Mouse (Mus musculus) thymus, postnatal 10 days (tissue): ENCODE results near the gene Jsrp1.

ENCODE experiments used
- DNase-seq, 2 experiments: peaks; one replicate each; pipeline ENCODE4 v3.0.0; 2021; ENCODE audit warnings: low spot score in 2 of 2

The Jsrp1 gene

DNA sequence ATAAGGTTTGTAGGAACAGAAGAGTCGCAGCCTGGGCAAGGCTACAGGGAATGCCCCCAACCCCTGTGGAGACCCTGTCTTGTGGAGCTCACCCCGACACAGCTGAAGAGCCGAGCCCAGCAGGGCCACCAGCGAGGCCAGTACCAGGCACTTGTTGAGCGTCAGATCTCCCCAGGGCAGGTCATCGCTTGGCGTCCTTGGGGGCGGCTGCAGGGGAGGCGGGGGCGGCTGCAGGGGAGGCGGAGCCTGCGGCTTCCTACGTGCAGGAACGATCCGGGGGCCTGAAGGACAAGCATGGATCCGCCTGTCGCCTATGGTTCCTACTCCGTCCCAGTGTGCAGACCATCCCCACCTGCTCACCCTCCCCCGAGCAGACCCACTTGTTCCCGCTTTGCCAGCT is 3.2 kb downstream of the Jsrp1 start:
- no peak for DNase-seq

DNA sequence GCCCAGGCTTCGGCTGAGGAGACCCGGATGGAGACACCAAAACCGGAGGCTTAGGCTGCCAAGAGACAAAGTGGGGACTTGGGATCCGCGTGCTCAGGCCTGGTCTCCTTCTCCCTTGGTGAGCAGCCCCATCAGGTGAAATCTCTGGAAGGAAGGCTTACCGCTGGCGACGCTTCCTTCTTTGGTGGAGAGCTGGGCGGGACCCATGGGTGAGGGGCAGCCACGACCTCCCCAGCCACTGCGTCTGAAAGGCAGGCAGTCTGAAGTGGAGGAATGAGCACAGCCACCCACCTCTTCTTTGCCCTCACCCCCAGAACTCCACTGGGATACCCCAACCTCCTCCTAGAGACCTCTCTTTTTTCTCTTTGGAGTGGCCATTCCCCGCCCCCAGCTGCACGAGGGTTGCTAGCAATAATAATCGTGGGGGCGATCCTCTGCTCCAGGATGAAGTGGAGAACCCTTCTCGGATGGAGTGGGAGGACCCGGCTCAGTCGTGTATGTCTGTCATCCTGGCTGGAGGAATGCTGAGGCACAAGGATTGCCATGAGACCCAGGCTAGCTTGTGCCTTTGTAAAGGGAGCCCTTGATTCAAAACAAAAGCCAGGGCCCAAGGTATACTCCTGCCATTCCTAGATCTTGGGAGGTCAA is 4.2 kb downstream of the Jsrp1 start:
- no peak for DNase-seq

DNA sequence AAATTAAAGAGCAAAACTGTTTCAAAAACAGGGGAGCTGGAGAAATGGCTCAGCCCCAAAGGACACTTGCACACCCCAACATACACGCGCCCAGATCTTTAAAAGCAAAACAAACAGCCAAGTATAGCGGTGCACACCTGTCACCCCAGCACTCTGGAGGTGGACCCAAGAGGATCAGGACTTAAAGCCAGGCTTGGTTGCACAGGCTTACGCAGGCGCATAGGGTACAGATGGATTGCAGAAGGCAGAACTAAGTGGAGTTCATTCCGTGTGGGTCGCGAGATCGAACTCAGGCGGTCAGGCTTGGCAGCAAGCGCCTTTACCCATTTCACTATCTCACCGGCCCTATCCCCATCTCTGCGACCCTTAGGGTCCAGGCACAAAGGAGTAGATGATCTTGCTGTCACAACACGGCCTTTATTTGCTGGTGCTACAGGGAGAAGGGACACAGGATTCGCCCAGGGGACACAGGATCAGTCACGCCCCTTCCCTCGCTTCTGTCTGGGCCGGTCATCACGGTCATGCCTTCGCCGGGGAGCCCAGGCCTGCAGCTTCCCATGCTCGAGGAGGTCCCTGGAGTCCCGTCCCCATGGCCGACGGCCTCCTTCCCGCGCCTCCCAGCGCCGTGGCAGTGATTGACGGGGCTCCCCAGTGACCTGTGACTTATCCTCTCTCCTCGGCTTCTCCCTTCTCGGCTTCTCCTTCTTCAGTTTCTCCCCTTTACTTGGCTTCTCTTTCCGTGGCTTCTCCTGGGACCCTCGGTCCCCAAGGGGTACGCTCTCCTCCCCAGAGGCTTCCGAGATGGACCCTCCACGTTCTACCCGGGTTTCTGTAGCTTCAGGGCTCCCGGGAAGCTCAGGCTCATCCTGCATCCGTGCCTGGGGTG is 5.0 kb downstream of the Jsrp1 start:
- no peak for DNase-seq

DNA sequence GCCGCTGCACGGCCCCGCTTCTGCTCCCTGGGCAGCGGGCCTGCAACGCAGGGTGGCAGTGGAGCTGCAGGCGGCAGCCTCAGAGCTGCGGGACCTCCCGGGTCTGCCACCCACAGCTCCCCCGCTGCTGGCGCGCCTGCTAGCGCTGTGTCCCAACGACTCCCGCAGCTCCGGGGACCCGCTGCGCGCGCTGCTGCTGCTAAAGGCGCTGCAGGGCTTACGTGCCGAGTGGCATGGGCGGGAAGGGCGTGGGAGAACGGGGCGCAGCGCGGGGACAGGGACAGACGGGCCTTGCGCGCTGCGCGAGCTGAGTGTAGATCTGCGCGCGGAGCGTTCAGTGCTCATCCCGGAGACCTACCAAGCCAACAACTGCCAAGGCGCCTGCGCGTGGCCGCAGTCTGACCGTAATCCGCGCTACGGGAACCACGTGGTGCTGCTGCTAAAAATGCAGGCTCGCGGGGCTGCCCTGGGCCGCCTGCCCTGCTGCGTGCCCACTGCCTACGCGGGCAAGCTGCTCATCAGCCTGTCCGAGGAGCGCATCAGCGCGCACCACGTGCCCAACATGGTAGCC is 6.2 kb downstream of the Jsrp1 start:
- DNase-seq: peak in 1 of 2 experiments; percentile 4

DNA sequence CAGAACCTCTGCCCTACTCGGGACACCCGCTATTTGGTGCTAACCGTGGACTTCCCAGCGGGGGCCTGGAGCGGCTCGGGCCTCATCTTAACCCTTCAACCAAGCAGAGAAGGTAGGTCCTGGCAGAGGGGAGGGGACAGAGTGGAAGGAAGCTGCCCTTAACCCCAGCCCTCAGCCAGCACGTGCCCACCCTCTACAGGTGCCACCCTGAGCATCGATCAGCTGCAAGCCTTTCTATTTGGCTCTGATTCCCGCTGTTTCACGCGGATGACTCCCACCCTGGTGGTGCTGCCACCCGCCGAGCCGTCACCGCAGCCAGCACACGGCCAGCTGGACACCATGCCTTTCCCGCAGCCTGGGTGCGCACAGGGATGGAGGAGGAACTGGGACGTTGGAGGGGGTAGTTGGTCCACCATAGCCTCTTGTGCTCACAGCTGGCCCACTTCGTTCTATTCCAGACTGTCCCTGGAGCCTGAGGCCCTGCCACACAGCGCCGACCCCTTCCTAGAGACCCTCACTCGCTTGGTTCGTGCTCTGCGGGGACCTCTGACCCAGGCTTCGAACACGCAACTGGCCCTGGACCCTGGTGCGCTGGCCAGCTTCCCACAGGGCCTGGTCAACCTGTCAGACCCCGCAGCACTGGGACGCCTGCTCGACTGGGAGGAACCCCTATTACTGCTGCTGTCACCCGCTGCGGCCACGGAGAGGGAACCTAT is 6.8 kb downstream of the Jsrp1 start:
- no peak for DNase-seq

DNA sequence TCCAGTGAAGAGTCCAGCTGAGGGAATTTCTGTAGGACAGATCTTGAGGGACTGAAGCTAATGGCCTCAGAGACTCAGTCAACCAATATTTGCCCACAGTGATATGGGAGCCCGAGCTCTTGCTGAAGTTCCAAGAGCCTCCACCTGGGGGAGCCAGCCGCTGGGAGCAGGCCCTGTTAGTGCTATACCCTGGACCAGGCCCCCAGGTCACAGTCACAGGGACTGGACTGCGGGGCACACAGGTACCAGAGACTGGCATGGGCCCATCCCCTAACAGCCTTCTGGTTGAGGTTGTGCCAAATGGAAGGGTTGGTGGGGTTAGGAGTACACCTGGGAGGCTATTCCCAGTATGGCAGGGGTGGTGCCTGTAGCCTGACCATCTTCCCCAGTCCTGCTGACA is 7.4 kb downstream of the Jsrp1 start:
- DNase-seq: peak; percentile 46 to 77

DNA sequence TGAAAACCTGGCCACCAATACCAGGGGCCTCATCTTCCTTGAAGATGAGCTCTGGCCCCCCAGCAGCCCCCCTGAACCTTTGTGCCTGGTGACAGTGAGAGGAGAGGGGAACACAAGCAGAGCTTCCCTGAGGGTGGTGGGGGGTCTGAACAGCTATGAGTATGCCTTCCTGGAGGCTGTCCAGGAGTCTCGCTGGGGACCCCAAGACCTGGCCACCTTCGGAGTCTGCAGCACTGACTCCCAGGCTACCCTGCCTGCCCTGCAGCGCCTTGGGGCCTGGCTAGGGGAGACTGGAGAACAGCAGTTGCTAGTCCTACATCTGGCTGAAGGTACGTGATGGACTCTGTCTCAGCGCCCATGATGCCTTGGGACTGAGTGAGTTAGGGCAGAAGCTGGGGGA is 8.0 kb downstream of the Jsrp1 start:
- DNase-seq: no peak

DNA sequence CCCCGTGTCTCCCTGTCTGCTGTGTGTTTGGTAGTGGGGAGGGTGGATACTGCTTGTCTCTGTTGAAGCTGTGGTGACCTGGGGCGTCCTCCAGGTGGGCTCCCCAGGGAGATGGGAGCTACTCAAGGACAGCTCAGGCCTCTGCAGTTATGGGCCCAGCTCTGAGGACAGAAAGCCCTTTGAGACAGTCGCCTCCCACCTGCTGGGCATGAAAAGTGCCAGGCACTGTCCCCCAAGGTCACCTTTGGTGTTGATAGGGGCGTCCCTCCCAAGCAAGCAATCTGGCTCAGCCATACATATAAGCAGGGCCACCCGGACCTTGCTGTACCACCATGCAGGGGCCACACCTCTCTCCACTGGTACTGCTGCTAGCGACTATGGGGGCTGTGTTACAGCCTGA is 8.4 kb downstream of the Jsrp1 start, which contains the start of gene Amh:
Gene Amh, plus strand, starts transcription at position 328 of the 400 bp plus-strand sequence.
- no peak for DNase-seq

DNA sequence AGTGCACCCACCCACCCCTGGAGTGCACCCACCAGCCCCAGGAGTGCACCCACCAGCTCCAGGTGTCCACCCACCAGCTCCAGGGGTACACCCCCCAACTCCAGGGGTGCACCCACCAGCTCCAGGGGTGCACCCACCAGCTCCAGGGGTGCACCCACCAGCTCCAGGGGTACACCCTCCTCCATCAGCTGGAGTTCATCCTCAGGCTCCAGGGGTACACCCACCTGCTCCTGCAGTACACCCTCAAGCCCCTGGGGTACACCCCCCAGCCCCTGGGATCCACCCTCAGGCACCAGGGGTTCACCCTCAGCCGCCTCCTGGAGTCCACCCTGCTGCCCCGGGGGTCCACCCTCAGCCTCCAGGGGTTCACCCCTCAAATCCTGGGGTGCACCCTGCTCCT is 9.0 kb downstream of the Jsrp1 start:
- peak in 1 of 2 experiments; percentile 3 for DNase-seq

DNA sequence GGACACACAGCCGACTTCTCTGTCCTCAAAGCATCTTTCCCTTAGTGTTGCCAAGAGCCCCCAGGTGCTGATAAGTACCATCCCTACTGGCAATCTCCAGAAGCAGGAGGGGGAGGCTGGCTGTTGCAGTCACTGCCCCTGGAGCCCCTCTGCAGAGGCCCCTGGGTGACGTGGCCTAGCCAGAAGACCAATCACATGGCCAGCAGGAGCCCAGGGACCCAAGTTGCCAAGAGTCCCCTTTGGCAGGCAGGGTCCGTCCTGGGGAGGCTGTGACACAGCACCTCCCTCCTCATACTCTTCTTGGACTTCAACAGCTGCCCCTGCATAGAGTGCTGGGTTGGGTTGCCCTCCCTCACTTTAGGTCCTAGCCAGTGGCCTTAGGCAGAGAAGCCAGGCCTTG is 10.3 kb downstream of the Jsrp1 start:
- no peak for DNase-seq

DNA sequence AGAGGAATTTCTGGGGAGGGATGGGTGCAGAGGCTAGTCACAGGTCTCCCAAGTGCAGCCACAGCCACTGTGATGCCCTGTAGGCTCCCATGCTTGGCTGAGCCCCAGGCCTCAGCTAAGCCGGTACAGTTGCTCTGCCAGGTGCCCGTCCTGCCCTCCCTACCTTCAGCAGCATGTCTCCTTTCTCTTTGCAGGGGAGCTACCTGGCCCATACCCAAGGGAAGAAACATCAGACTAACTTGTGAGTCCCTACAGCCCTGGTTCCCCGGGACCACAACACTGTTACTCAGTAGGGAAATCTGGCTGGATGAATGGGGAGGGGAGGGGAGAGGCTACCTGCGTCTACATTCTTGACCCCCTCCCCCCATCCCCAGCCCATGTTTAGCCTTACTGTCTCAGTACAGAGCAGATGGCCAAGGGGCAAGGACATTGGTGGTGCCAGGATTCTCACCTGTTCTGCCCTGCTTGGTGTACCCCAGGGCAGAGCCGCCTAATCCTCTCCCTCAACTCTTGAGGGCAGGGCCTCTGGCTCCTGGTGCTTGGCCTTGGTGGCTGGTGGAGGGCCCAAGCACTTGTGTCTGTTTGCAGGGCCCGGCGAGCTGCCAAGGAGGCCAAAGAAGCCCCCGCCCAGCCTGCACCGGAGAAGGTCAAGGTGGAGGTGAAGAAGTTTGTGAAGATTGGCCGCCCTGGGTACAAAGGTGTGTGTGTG is 10.9 kb downstream of the Jsrp1 start:
- no peak for DNase-seq

DNA sequence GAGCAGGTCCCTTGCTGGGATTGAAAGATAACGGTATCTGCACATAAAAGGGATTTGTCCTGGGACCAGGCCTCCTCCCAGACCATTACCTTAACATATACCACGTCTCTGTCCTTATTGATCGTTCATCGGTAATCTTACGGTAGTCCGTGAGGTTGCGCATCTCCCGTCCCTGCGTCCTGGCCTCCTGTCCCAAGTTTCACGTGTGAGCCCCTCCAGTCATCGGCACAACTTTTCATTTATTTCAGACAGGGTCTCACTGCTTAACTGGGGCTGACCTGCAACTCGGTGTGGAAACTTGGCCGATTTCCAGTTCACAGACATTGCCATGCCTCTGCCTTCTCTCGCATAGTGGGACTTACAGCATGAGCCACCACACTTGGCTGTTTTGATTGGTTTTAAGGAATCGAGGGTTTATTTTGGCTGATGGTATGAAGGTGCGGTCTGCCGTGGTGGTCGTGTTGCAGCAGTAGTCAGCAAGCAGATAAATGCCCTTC is 14.2 kb downstream of the Jsrp1 start:
- no peak for DNase-seq

DNA sequence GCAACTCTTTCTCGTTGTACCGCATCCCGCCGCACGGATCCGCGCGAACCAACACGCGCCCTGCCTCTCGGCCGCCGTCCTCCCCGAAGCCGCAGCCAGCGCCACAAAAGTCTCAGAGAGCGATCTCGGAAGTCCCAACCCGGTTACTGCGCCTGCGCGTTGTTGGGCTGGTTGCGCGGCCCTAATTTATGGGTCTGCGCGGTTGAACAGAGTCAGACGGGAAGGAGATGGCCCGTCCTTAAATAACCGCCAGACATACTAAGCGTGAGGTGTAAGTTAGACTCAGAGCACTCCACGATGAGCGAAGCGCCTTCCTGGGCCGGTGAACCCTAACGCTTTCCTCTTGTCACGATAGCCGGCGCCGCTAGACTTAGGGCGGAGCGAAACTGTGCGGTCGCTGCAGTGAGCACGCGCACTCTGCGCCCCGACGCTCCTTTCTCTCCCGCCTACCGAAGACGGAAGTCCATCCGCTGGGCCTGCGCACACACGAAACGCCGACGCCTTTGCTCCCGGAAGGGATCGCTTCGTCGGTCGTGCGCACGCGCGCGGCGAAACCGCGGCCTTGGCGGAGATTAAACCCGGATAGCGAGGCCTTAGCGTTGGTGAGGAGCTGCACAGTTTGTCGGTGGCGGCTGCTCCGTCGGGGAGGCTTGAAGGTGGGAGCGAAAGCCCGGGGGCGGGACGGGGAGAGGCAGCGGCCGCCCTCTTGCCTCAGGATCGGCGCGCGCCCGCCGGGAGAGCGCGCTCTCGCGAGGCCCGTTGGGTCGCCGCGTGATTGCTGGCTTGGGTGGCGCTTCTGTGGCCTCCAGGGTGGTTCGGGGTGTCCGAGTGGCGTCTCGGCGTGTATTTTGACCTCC is 14.9 kb downstream of the Jsrp1 start, which contains the start of the genes Sf3a2 and Plekhj1:
Gene Sf3a2, plus strand, starts transcription at position 49 of the 857 bp plus-strand sequence.
Gene Plekhj1, minus strand, starts transcription at position 477 of the 857 bp plus-strand sequence.
- peak; percentile 93 to 97 for DNase-seq

DNA sequence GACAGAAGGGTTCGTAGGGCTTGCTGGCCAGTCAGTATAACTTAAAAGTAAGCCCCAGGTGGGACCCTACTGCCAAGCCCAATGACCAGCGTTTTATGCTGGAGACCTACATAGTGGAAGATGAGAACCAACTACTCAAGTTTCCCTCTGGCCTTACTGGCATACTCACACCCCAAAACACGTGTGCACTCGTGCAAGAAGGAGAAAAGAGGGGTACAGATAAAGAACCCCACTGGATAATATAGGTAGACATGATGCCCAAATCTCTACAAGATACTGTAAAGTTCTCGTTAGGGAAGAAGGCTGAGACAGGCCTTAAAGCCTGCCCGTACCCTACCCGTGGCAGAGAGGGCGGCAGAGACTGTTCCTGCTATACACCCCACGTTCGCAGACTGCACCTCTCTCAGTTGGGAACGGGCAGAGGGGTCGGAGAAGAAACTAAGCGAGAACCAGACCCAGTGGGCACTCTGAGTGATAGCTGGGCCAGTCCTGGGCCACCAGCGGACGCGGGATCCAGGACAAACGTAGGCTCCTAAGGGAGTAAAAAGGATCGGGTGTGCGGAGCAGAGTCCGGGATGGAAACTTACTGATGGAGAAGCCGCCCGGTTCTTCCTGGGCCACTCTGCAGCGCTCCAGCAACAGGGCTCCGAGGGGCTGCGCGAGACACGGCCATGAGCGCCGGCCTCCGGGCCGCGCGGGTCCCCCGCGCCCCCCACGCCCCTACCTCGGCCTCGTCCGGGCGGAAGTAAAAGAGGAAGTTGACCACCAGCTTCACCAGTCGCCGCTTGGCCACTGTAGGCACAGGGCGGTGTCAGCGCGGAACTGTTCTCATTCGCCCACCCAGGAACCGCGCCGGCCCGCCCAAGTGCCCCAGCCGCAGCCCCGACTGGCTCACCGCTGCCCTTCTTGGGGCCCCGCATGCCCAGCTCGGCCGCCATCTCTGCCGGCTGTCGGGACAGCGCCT is 15.8 kb downstream of the Jsrp1 start:
- peak in 1 of 2 experiments; percentile 26 for DNase-seq

DNA sequence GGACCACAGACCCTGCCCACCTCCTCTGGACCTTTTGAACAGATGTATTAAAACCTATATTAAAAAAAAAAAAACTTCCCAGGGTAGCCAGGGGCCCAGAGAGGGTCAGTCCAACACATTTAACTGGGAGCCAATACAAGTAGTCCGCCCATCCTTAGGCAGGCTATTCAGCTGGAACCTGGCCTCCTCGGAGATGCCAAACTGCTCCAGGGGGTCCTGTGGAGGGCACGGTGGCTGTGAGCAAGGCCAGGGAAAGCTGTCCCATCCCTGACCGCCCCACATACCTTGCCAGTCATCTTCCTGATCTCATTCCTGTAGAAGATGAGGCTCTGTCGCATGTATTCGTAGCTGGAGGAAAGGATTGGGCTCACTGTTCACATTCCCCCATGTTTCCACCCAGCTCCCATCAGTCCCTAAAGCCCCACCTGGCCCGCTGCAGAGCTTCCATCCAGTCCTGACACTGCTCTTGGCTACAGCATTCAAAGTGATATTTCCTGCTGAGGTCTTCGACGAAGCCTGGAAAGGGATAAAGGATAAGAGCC is 16.9 kb downstream of the Jsrp1 start:
- no peak for DNase-seq

DNA sequence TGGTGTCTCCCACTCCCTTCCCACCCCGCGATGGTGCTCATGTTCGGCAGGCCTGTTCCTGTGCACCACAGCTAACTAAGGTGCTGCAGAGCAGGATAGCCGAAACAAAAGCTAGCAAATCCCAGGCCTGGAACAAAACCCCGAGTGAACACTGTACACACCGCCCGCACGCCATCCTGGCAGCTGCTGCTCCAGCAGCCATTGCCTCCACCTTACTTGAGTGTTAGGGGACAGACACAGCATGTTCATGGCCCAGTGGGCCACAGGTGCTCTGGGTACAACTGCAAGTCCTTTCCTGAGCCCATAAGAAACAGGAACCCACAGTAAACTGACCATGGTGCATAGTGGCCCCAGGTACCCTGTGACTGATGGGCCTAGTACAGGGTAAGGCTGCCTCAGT is 18.5 kb downstream of the Jsrp1 start:
- no peak for DNase-seq

DNA sequence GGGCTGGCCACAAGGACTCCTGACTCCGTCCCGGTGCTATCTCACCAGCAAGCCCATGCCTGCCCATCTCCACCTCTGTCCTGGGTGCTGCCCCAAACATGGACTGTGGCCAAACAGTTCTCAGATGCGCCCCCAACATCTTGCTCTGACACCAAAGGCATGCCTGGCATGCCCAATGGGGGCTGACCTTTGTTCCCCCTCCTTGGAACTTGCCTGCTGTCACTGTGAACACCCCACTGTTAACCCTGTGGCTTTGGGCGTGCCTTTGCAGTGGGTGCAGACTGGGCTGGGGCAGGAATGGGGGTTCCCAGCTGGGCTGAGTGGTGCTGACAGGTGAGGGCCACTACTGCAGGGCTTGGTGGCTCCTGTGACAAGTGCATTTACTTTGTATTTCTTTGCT is 19.5 kb downstream of the Jsrp1 start:
- DNase-seq: no peak

DNA sequence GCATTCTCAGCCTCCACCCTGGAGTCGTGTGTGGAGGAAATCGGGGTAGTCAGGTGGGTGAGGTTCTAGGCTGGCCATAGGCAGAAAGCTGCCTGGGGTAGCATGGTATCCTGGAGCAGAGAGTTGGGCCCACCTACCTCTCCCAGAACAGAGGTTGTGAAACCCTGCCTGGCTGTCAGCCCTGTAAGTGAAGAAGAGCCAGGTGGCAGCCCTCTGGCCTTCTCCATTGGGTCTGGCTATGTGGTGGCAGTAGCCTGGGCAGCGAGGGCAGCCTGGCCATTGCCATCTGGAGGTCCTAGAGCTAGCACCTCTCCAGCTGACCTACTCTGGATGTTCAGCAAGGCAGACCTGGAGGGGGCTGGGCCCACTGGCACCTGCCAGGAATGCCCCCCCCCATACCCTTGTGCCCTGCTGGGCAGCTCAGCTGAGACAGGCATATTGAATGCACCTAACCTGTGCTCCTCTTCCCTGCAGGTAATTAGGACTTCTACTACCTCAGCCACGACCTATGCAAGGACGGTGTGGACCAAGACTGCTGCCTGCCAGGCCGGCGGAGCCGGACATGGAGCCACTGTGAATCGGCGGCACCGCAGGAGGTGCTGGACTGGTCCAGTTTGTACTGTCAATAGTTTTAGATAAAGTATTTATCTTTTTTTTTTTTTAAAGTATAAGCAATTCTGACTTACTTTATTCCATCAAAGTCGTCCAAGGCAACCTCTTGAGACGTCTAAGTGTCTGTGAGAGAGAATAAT is 20.1 kb downstream of the Jsrp1 start:
- DNase-seq: no peak
